Mouse (Mus musculus): ENCODE data around the gene Fam189b. TPM values are rescaled to one million over a fixed set of nuclear protein-coding genes. Genes with fewer than 3 reads are reported as not detected.

The Fam189b gene
- polyA plus RNA-seq, 1 experiment = 86.8 TPM

DNA sequence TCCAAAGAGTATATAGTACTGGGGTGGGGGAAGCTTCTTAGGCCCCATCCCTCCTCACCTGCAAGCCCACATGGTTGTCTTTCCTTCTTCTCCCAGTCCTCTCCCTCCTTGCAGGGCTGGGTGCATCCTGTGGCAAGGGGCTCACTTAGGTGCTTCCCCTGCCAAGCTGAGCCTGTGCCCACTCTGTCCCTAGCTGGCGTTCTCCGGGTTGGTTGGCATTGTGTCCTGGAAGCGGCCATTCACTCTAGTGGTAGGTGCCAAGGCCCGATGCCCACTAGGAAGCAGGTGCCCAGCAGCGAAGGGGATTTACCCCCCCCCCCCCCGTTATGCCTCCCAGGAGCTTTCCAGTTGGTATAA lies 994 bp downstream of the Fam189b start:
- H3K27me3 ChIP-seq (ENCODE audit: control insufficient read depth, insufficient read depth, low read length) = no peaks in the 10 kb centered on the region
- DNase-seq = peak; percentile 43 to 48
- H3K4me1 ChIP-seq (ENCODE audit: control insufficient read depth, insufficient read depth, low read length) = peaks cover 13% of the 10 kb centered on the region
- peak overlapping the region; percentile 69 for H3K4me3 ChIP-seq (replicated peaks; ENCODE audit: insufficient read depth, low read depth, low read length)
- H3K27ac ChIP-seq (ENCODE audit: insufficient read depth, low read length) = peak overlapping the region; percentile 66
- 5% methylated on average over 6 of the region's 6 CpGs for WGBS
- TF ChIP-seq CTCF (IDR thresholded peaks at IDR 0.05; ENCODE audit: borderline replicate concordance, insufficient read depth, low read depth, low read length) (no peak), POLR2A (IDR thresholded peaks at IDR 0.05; ENCODE audit: borderline replicate concordance, insufficient read depth, low read length) (no peak)

DNA sequence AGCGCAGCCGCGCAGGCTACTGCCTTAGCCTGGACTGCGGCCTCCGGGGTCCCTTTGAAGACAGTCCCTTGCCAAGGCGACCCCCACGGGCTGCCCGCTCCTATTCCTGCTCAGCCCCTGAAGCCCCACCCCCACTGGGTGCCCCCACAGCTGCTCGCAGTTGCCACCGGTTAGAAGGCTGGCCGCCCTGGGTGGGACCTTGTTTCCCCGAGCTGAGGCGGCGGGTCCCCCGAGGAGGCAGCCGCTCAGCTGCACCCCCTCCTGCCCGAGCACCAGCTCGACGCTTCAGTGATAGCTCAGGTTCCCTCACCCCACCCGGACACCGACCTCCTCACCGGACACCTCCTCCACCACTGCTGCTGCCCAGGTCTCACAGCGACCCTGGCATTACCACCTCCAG lies 4.3 kb downstream of the Fam189b start:
- 41% methylated on average over 23 of the region's 23 CpGs for WGBS
- no peak overlapping the region for H3K4me3 ChIP-seq (replicated peaks; ENCODE audit: insufficient read depth, low read depth, low read length)
- TF ChIP-seq CTCF (IDR thresholded peaks at IDR 0.05; ENCODE audit: borderline replicate concordance, insufficient read depth, low read depth, low read length) = no peak
- no peak for TF ChIP-seq POLR2A (IDR thresholded peaks at IDR 0.05; ENCODE audit: borderline replicate concordance, insufficient read depth, low read length)
- peaks cover 8% of the 10 kb centered on the region for H3K4me1 ChIP-seq (ENCODE audit: control insufficient read depth, insufficient read depth, low read length)
- no peak for DNase-seq
- H3K27me3 ChIP-seq (ENCODE audit: control insufficient read depth, insufficient read depth, low read length) = no peaks in the 10 kb centered on the region
- H3K27ac ChIP-seq (ENCODE audit: insufficient read depth, low read length) = no peak overlapping the region

DNA sequence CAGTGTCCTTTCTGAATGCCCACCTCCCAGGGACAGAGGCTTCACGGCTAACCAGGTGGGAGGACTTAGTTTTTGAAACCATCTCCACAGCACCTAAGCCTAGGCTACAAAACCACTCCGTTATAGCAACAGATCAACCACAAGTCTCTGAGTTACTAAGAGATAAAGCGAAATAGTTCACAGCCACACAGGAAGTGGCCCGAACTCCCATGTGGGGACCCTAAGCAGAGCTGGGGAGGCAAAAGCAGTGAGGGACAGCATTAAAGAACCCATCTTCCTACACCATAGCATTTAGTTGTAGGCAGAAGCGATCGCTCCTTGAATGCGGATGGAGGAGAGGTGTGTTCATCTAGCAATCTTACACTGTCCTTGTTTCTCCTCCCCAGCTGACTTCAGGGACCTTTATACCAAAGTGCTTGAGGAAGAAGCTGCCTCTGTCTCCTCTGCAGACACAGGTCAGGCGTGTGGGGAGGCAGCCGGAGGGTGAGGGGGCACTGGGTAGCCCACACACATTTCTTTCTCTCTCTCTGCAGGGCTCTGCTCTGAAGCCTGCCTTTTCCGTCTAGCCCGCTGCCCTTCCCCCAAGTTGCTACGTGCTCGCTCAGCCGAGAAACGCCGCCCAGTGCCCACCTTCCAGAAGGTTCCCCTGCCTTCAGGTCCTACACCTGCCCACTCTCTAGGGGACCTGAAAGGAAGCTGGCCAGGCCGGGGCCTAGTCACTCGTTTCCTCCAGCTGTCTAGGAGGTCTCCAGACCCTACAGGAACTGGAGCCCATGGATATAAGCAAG lies 4.9 kb downstream of the Fam189b start:
- TF ChIP-seq POLR2A (IDR thresholded peaks at IDR 0.05; ENCODE audit: borderline replicate concordance, insufficient read depth, low read length) (no peak), CTCF (IDR thresholded peaks at IDR 0.05; ENCODE audit: borderline replicate concordance, insufficient read depth, low read depth, low read length) (no peak)
- WGBS = 65% methylated on average over 18 of the region's 18 CpGs

DNA sequence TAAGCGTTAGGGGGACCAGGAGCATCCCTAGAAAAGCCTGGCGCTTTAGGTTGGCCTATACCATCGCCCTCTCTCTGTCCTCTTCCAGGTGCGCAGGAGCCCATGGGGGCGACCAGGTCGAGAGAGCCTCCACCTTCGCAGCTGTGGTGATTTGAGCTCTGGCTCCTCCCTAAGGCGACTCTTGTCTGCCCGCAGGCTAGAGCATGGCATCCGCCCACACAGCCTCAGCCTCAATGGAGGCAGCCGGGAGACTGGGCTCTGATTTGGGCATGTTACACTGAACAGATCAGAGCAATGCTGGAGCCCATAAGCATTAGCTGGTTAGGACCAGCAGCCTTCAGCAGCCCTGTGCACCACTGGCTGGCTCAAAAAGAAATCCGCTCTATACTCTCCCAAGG lies 5.5 kb downstream of the Fam189b start:
- TF ChIP-seq POLR2A (IDR thresholded peaks at IDR 0.05; ENCODE audit: borderline replicate concordance, insufficient read depth, low read length) = no peak
- TF ChIP-seq CTCF (IDR thresholded peaks at IDR 0.05; ENCODE audit: borderline replicate concordance, insufficient read depth, low read depth, low read length) = no peak
- WGBS = 64% methylated on average over 12 of the region's 12 CpGs

More for the DNA sequence above, 4.9 kb downstream of the Fam189b start:
- Histone ChIP-seq H3K27me3 (ENCODE audit: control insufficient read depth, insufficient read depth, low read length) (no peaks in the 10 kb centered on the region), H3K27ac (ENCODE audit: insufficient read depth, low read length) (no peak overlapping the region), H3K4me3 (replicated peaks; ENCODE audit: insufficient read depth, low read depth, low read length) (no peak overlapping the region), H3K4me1 (ENCODE audit: control insufficient read depth, insufficient read depth, low read length) (peaks cover 8% of the 10 kb centered on the region)
- DNase-seq = no peak

DNA sequence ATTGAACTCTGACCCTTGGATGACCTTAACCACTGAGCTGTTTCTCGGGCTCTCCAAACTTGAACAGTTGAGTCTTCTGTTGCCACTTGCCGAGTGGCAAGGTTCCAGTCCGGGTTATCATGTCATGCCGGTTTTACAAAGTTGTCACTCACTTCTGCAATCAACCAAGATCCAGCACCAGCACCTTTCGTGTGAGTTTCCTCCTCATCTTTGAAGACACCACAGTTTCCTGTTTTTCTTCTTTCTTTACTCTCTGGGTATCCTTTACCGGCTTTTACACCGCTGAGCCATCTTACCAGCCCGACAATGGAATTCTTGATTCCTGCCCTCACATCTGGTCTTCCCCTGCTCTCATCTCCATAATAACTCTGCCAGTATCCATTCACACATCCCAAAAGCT lies 7.5 kb downstream of the Fam189b start:
- Histone ChIP-seq H3K27me3 (ENCODE audit: control insufficient read depth, insufficient read depth, low read length) (no peaks in the 10 kb centered on the region), H3K4me3 (replicated peaks; ENCODE audit: insufficient read depth, low read depth, low read length) (no peak overlapping the region), H3K27ac (ENCODE audit: insufficient read depth, low read length) (no peak overlapping the region), H3K4me1 (ENCODE audit: control insufficient read depth, insufficient read depth, low read length) (no peaks in the 10 kb centered on the region)
- TF ChIP-seq CTCF (IDR thresholded peaks at IDR 0.05; ENCODE audit: borderline replicate concordance, insufficient read depth, low read depth, low read length) = no peak
- no peak for TF ChIP-seq POLR2A (IDR thresholded peaks at IDR 0.05; ENCODE audit: borderline replicate concordance, insufficient read depth, low read length)
- WGBS = 78% methylated on average over 8 of the region's 8 CpGs
- DNase-seq = no peak

More for the DNA sequence above, 5.5 kb downstream of the Fam189b start:
- DNase-seq = no peak
- Histone ChIP-seq H3K27ac (ENCODE audit: insufficient read depth, low read length) (no peak overlapping the region), H3K4me1 (ENCODE audit: control insufficient read depth, insufficient read depth, low read length) (peaks cover 8% of the 10 kb centered on the region), H3K27me3 (ENCODE audit: control insufficient read depth, insufficient read depth, low read length) (no peaks in the 10 kb centered on the region), H3K4me3 (replicated peaks; ENCODE audit: insufficient read depth, low read depth, low read length) (no peak overlapping the region)

DNA sequence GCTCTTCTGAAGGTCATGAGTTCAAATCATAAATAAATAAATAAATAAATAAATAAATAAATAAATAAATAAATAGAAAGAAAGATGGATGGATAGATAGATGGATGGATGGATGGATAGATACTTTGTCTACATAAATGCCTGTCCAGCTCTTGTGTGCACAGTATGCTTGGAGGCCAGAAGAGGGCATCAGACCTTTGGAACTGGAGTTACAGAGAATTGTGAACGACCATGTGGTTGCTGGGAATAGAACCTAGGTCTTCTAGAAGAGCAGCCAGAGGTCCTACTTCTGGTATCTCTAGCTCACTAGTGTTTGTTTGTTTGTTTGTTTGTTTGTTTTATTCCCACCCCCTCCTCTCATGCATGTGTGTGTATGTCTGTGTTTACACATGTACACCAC lies 10.4 kb downstream of the Fam189b start:
- Histone ChIP-seq H3K4me1 (ENCODE audit: control insufficient read depth, insufficient read depth, low read length) (no peaks in the 10 kb centered on the region), H3K27me3 (ENCODE audit: control insufficient read depth, insufficient read depth, low read length) (no peaks in the 10 kb centered on the region), H3K27ac (ENCODE audit: insufficient read depth, low read length) (no peak overlapping the region), H3K4me3 (replicated peaks; ENCODE audit: insufficient read depth, low read depth, low read length) (no peak overlapping the region)
- TF ChIP-seq CTCF (IDR thresholded peaks at IDR 0.05; ENCODE audit: borderline replicate concordance, insufficient read depth, low read depth, low read length) (no peak), POLR2A (IDR thresholded peaks at IDR 0.05; ENCODE audit: borderline replicate concordance, insufficient read depth, low read length) (no peak)
- no peak for DNase-seq
- 53% methylated on average over 1 of the region's 1 CpGs for WGBS

DNA sequence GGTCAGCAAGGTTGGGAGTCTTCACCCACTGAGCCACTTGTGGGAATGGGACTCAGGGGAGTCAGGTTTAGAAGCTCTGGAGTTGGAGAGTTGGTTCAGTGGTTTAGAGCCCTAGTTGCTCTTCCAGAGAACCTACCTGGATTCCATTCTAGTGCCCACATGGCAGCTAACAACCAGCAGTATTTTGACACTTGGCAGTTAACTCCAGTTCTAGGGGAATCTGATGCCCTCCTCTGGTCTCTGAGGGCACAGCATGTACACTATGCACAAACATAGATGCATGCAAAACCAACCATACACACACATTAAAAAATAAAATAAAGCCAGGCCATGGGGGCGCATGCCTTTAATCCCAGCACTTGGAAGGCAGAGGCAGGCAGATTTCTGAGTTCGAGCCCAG lies 10.9 kb downstream of the Fam189b start:
- no peak for DNase-seq
- Histone ChIP-seq H3K27ac (ENCODE audit: insufficient read depth, low read length) (no peak overlapping the region), H3K4me1 (ENCODE audit: control insufficient read depth, insufficient read depth, low read length) (no peaks in the 10 kb centered on the region), H3K4me3 (replicated peaks; ENCODE audit: insufficient read depth, low read depth, low read length) (no peak overlapping the region), H3K27me3 (ENCODE audit: control insufficient read depth, insufficient read depth, low read length) (no peaks in the 10 kb centered on the region)
- 90% methylated on average over 2 of the region's 2 CpGs for WGBS
- TF ChIP-seq POLR2A (IDR thresholded peaks at IDR 0.05; ENCODE audit: borderline replicate concordance, insufficient read depth, low read length) = no peak
- no peak; the same call in 1 of the 2 replicates for TF ChIP-seq CTCF (IDR thresholded peaks at IDR 0.05; ENCODE audit: borderline replicate concordance, insufficient read depth, low read depth, low read length)
